Mouse (Mus musculus): ENCODE measurements at regions not wholly inside any gene's neighbourhood (a gene's known extent, or its start where the extent isn't known, plus 50 kb on each side); places are given as distances from the start of the nearest gene placed in this dataset.

DNA sequence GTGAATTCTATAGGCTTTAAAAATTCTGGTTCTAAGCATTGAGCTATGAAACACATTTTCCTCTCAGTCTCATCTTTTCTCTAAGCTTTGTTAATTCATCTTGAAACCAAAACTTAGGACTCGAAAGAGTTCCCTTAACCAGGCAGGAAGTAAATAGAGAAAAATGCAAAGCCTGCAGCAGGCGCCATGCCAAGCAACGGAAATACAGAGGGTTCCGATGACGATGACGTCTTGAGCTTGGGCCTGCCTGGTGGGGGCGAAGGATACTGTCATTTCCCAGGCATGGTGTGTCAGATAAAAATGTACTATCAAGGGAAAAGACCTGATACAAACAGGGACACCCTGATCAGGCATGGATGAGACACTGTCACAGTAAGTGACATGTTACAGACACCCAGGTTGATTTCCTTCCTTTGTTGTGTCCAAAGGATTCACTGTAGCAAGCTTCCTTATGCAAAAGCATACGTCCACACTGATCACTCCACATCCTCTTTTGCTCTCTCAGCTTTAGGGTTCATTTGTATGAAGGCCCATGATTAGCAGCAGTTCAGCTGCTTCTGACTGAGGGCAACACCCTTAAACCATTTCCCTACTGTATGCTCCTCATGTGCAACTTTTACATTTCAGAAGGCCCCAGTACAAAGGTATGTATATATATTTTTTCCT is 135.0 kb downstream of the Cemip2 start:
- Histone ChIP-seq H3K27me3 (replicated peaks) (no peaks in the 10 kb centered on the region), H3K4me3 (no peak overlapping the region), H3K36me3 (no peaks in the 10 kb centered on the region), H3K9ac (no peak overlapping the region), H3K27ac (no peak overlapping the region), H3K4me2 (replicated peaks) (no peak overlapping the region), H3K9me3 (no peaks in the 10 kb centered on the region), H3K4me1 (no peaks in the 10 kb centered on the region)
- 88% methylated on average over 8 of the region's 8 CpGs for WGBS
- ATAC-seq (ENCODE audit: low FRiP score, low read depth) = no peak

GRCm38 (mm10) chr19:21913748-21914611 is 135.8 kb downstream of the Cemip2 start:
- no peak overlapping the region for H3K4me2 ChIP-seq (replicated peaks)
- H3K4me1 ChIP-seq = no peaks in the 10 kb centered on the region
- H3K9ac ChIP-seq = no peak overlapping the region
- H3K27ac ChIP-seq = no peak overlapping the region
- H3K27me3 ChIP-seq (replicated peaks) = no peaks in the 10 kb centered on the region
- no peaks in the 10 kb centered on the region for H3K9me3 ChIP-seq
- no peak for ATAC-seq (ENCODE audit: low FRiP score, low read depth)
- no peak overlapping the region for H3K4me3 ChIP-seq
- no peaks in the 10 kb centered on the region for H3K36me3 ChIP-seq
- WGBS = 61% methylated on average over 9 of the region's 9 CpGs

DNA sequence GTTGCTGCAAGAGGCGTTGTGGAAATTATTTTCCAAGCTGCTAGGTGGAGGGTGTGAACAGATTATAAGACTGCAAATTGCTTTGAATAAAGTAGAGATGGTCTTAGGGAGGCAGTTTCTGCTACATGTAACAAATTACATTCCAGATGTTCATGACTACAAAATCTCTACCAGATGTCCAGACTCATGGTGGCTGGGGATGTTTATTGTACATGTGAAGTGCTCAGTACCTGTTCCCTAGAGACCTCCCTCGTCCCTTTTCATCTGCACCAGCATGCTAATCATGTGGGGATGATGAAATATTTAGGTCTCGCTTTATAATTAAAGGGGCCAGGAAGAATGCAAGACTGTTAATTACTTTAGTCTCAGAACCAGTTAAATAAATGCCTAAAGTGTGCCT is 136.5 kb downstream of the Cemip2 start:
- H3K4me2 ChIP-seq (replicated peaks) = no peak overlapping the region
- ATAC-seq (ENCODE audit: low FRiP score, low read depth) = no peak
- H3K36me3 ChIP-seq = no peaks in the 10 kb centered on the region
- no peak overlapping the region for H3K9ac ChIP-seq
- no peaks in the 10 kb centered on the region for H3K9me3 ChIP-seq
- H3K27ac ChIP-seq = no peak overlapping the region
- no peaks in the 10 kb centered on the region for H3K4me1 ChIP-seq
- no peaks in the 10 kb centered on the region for H3K27me3 ChIP-seq (replicated peaks)
- H3K4me3 ChIP-seq = no peak overlapping the region
- 57% methylated on average over 3 of the region's 3 CpGs for WGBS

DNA sequence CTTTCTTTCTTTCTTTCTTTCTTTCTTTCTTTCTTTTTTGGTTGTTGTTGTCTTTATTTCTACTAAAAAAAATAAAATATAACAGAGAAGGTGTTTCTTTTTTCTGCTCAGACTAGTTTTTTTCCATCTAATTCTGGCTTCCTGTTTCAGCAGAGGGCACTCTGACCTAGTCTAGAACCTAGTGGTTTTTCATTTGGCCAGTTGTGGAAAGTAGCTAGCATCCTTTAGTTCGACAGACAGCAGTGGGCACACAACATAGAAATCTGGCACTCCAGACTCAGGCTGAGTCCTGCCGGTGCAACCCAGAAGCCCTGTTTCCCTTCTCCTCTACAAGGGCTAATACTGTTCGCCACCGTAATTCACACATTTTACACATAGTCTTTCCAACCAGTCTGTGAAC is 140.0 kb downstream of the Cemip2 start:
- H3K4me2 ChIP-seq (replicated peaks) = no peak overlapping the region
- H3K9ac ChIP-seq = no peak overlapping the region
- H3K27ac ChIP-seq = no peak overlapping the region
- no peaks in the 10 kb centered on the region for H3K9me3 ChIP-seq
- no peak for ATAC-seq (ENCODE audit: low FRiP score, low read depth)
- no peaks in the 10 kb centered on the region for H3K27me3 ChIP-seq (replicated peaks)
- H3K4me1 ChIP-seq = no peaks in the 10 kb centered on the region
- WGBS = 85% methylated on average over 4 of the region's 4 CpGs
- no peaks in the 10 kb centered on the region for H3K36me3 ChIP-seq
- H3K4me3 ChIP-seq = no peak overlapping the region

DNA sequence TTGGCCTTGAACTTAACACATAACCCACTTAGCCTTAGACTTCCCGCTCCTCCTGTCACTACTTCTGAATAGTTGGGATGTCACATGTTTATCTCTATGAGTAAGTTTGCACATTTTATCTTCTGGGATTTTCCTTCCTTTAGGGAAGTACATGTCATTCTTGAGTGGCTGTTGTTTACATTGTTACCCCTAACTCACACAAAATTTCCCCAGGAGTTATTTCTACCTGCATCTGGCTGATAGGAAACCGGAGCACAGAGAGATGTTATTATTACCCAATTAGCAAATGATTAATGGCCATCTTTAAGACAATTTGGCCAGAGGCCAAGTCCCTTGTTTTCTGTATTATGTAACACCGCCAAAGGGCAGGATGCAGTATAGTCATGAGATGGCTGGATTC is 140.9 kb downstream of the Cemip2 start:
- no peaks in the 10 kb centered on the region for H3K27me3 ChIP-seq (replicated peaks)
- H3K4me1 ChIP-seq = no peaks in the 10 kb centered on the region
- no peak overlapping the region for H3K27ac ChIP-seq
- H3K9me3 ChIP-seq = no peaks in the 10 kb centered on the region
- WGBS = 65% methylated on average over 3 of the region's 3 CpGs
- H3K4me2 ChIP-seq (replicated peaks) = no peak overlapping the region
- no peak for ATAC-seq (ENCODE audit: low FRiP score, low read depth)
- H3K4me3 ChIP-seq = no peak overlapping the region
- no peak overlapping the region for H3K9ac ChIP-seq
- no peaks in the 10 kb centered on the region for H3K36me3 ChIP-seq

DNA sequence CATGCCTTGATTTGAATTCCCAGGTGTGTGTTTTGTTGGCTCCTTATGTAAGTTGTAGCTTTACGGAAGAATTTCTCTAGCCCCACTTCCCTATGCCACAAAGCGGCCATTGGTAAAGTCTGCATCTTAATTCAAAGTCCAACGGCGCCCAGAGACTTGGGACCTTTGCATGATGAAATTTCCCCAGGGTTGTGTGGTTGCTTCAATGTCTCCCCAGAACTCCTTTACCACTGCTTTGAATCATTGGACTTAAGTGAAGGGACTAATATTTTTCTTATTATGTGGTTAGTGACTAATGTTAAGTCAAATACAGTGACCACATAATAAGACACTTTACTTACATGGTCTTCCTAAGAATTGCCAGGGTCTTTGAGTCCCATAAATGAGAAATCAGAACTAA is 162.0 kb downstream of the Cemip2 start:
- no peak overlapping the region for H3K9ac ChIP-seq
- no peaks in the 10 kb centered on the region for H3K27me3 ChIP-seq (replicated peaks)
- H3K4me1 ChIP-seq = no peaks in the 10 kb centered on the region
- ATAC-seq (ENCODE audit: low FRiP score, low read depth) = no peak
- WGBS = 94% methylated on average over 4 of the region's 4 CpGs
- no peaks in the 10 kb centered on the region for H3K36me3 ChIP-seq
- no peak overlapping the region for H3K27ac ChIP-seq
- no peak overlapping the region for H3K4me3 ChIP-seq
- no peak overlapping the region for H3K4me2 ChIP-seq (replicated peaks)
- no peaks in the 10 kb centered on the region for H3K9me3 ChIP-seq

DNA sequence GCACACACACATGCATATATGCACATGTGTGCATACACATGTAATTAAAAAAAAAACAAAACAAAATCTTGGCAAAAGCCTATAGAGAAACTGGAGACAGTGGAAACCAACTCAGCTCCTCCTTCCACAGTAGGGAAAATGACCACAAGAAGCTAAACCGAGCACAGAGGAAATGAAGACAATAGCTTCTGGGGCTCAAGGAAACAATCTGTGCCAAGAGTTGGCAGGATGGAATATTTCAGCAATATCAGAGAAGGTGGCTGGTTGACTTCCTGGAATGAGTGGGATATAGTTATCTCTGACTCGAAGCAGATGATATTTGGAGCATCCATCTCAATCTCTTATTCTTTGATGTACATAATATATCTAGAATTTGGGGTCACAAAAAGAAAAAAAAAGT is 163.6 kb downstream of the Cemip2 start:
- Histone ChIP-seq H3K9ac (no peak overlapping the region), H3K4me3 (no peak overlapping the region), H3K9me3 (no peaks in the 10 kb centered on the region), H3K36me3 (no peaks in the 10 kb centered on the region), H3K27me3 (replicated peaks) (no peaks in the 10 kb centered on the region), H3K4me1 (no peaks in the 10 kb centered on the region), H3K27ac (no peak overlapping the region), H3K4me2 (replicated peaks) (no peak overlapping the region)
- 74% methylated on average over 2 of the region's 2 CpGs for WGBS
- ATAC-seq (ENCODE audit: low FRiP score, low read depth) = no peak

DNA sequence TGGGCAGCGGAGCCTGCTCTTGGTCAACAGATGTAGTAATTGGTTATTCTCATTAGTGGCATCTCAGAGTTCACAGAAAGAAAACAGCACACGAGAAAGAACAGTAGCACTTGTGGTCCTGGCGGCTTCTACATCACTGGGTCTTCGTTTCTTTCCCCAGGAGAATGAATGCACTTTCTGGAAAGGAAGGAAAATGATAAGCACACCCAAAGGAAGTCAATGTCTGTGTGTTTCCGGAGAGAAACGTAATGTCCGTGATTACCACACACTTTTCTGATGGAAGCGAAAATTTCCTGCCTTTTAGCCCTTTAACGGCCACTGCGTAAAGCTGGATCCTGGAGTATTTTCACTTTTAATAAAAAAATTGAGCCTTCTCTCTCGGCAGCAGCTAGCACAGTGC is 164.1 kb downstream of the Cemip2 start:
- no peaks in the 10 kb centered on the region for H3K4me1 ChIP-seq
- ATAC-seq (ENCODE audit: low FRiP score, low read depth) = no peak
- H3K9ac ChIP-seq = no peak overlapping the region
- no peaks in the 10 kb centered on the region for H3K27me3 ChIP-seq (replicated peaks)
- WGBS = 78% methylated on average over 11 of the region's 11 CpGs
- H3K27ac ChIP-seq = no peak overlapping the region
- H3K4me3 ChIP-seq = no peak overlapping the region
- H3K4me2 ChIP-seq (replicated peaks) = no peak overlapping the region
- H3K9me3 ChIP-seq = no peaks in the 10 kb centered on the region
- no peaks in the 10 kb centered on the region for H3K36me3 ChIP-seq

DNA sequence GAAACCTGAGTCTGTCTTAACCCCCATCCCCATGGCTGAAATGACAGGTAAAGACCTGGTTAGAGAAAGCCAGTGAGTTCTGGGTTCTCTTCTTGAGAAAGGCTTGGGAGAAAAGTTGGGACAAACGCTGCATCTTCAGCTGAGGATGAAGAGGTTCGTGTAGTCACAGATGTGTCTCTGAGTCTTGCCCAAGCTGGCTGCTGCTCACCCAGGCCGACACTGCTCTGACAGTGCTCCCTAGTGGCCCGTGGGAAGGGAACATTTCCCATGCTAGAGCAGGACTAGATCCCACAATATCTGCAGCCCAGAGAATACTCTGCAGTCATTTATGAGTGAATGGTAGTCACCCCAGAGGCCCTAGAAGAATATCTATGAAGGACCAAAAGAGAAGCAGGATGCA is 165.3 kb downstream of the Cemip2 start:
- Histone ChIP-seq H3K9ac (no peak overlapping the region), H3K4me3 (no peak overlapping the region), H3K27ac (no peak overlapping the region), H3K36me3 (no peaks in the 10 kb centered on the region), H3K27me3 (replicated peaks) (no peaks in the 10 kb centered on the region), H3K4me1 (no peaks in the 10 kb centered on the region), H3K9me3 (no peaks in the 10 kb centered on the region), H3K4me2 (replicated peaks) (no peak overlapping the region)
- no peak for ATAC-seq (ENCODE audit: low FRiP score, low read depth)
- 67% methylated on average over 4 of the region's 4 CpGs for WGBS

- Histone ChIP-seq H3K27ac (no peak overlapping the region), H3K9me3 (no peaks in the 10 kb centered on the region), H3K27me3 (replicated peaks) (no peaks in the 10 kb centered on the region), H3K9ac (no peak overlapping the region), H3K4me1 (no peaks in the 10 kb centered on the region), H3K4me2 (replicated peaks) (no peak overlapping the region), H3K4me3 (no peak overlapping the region), H3K36me3 (no peaks in the 10 kb centered on the region)
- WGBS = 77% methylated on average over 5 of the region's 5 CpGs
- no peak for ATAC-seq (ENCODE audit: low FRiP score, low read depth)
Measured at GRCm38 (mm10) chr19:21946262-21946922, 168.2 kb downstream of the Cemip2 start.

GRCm38 (mm10) chr19:21948030-21948429 is 169.9 kb downstream of the Cemip2 start:
- no peak for ATAC-seq (ENCODE audit: low FRiP score, low read depth)
- no peaks in the 10 kb centered on the region for H3K27me3 ChIP-seq (replicated peaks)
- no peak overlapping the region for H3K4me3 ChIP-seq
- H3K36me3 ChIP-seq = no peaks in the 10 kb centered on the region
- no peak overlapping the region for H3K27ac ChIP-seq
- 92% methylated on average over 2 of the region's 2 CpGs for WGBS
- no peak overlapping the region for H3K9ac ChIP-seq
- H3K4me1 ChIP-seq = no peaks in the 10 kb centered on the region
- H3K4me2 ChIP-seq (replicated peaks) = no peak overlapping the region
- no peaks in the 10 kb centered on the region for H3K9me3 ChIP-seq

GRCm38 (mm10) chr19:21962635-21963034 is 176.2 kb upstream of the Trpm3 start:
- H3K4me2 ChIP-seq (replicated peaks) = no peak overlapping the region
- 95% methylated on average over 2 of the region's 2 CpGs for WGBS
- no peak overlapping the region for H3K9ac ChIP-seq
- no peaks in the 10 kb centered on the region for H3K27me3 ChIP-seq (replicated peaks)
- no peak for ATAC-seq (ENCODE audit: low FRiP score, low read depth)
- H3K36me3 ChIP-seq = no peaks in the 10 kb centered on the region
- H3K4me1 ChIP-seq = no peaks in the 10 kb centered on the region
- no peak overlapping the region for H3K4me3 ChIP-seq
- H3K27ac ChIP-seq = no peak overlapping the region
- H3K9me3 ChIP-seq = no peaks in the 10 kb centered on the region

All from neural tube, embryonic 12.5 days (tissue).